Mouse (Mus musculus) midbrain, embryonic 11.5 days (tissue): ENCODE results near the gene Olfr342. TPM values are rescaled to one million over a fixed set of nuclear protein-coding genes. Genes with fewer than 3 reads are reported as not detected.

Experiments used
- ATAC-seq: fragments of 200-750 bp; cut with Nextera tagmentation; 2 replicates; pipeline ENCODE4 v1.8.0; 2017; ENCODE audit warnings: moderate TSS enrichment, moderate library complexity; ENCODE audit not compliant: low FRiP score
- DNase-seq: peaks from one replicate; pipeline ENCODE4 v3.0.0; 2015; ENCODE audit warnings: low spot score; ENCODE audit errors: missing footprints
- H3K27ac ChIP-seq: fragments of 300-500 bp; sonication (generic); 2 replicates; pipeline ENCODE4 v1.5.1; 2014; ENCODE audit warnings: low read depth, low read length
- H3K27me3 ChIP-seq: fragments of 300-500 bp; sonication (generic); 2 replicates; pipeline ENCODE4 v1.6.1; 2014; ENCODE audit warnings: mild to moderate bottlenecking, low read length, moderate library complexity, mixed read lengths; ENCODE audit not compliant: control insufficient read depth, insufficient read depth
- H3K36me3 ChIP-seq: fragments of 300-500 bp; sonication (generic); 2 replicates; pipeline ENCODE4 v1.6.1; 2014; ENCODE audit warnings: mild to moderate bottlenecking, low read length, moderate library complexity, mixed read lengths; ENCODE audit not compliant: control insufficient read depth, insufficient read depth
- H3K4me1 ChIP-seq: fragments of 300-500 bp; sonication (generic); 2 replicates; pipeline ENCODE4 v1.6.1; 2014; ENCODE audit warnings: low read length; ENCODE audit not compliant: control insufficient read depth, insufficient read depth
- H3K4me2 ChIP-seq: fragments of 300-500 bp; sonication (generic); 2 replicates; pipeline ENCODE4 v1.6.1; 2014; ENCODE audit warnings: mild to moderate bottlenecking, moderate library complexity
- H3K4me3 ChIP-seq: fragments of 300-500 bp; sonication (generic); 2 replicates; pipeline ENCODE4 v1.5.1; 2014; ENCODE audit warnings: low read depth, low read length
- H3K9ac ChIP-seq: fragments of 300-500 bp; sonication (generic); 2 replicates; pipeline ENCODE4 v1.6.1; 2014; ENCODE audit warnings: low read length
- H3K9me3 ChIP-seq: fragments of 300-500 bp; sonication (generic); 2 replicates; pipeline ENCODE4 v1.6.1; 2016; ENCODE audit warnings: low read length; ENCODE audit not compliant: control insufficient read depth
- WGBS: fragments of 180-500 bp; shearing (Covaris S2); extraction: QIAGEN DNeasy Blood & Tissue Kit; methylation state at CpG from one replicate; pipeline ENCODE4 v1.1.7; 2014; 5-methylcytosine and 5-hydroxymethylcytosine counted together
- polyA plus RNA-seq: library from polyadenylated mRNA; unstranded; fragments of >200 nt; fragmentation: Nextera tagmentation; extraction: Ambion mirVana; gene quantifications from 2 replicates; pipeline ENCODE4 v1.2.1, GENCODE M21; 2014

The Olfr342 gene
- polyA plus RNA-seq = not detected in 2 replicates

GRCm38 (mm10) chr2:36524698-36525097 is at the start of gene Olfr342:
TSS of gene Olfr342 (plus strand) at chr2:36524998.
- Histone ChIP-seq H3K4me2 (no peak within 1 kb of the TSS), H3K9me3 (no peaks in the 10 kb centered on the region; the same call in 1 of the 2 replicates), H3K4me1 (no peaks in the 10 kb centered on the region), H3K9ac (no peak within 1 kb of the TSS), H3K4me3 (no peak within 1 kb of the TSS), H3K27ac (no peak within 1 kb of the TSS), H3K36me3 (no peaks in the 10 kb centered on the region), H3K27me3 (no peaks in the 10 kb centered on the region)
- ATAC-seq = no peak
- WGBS = 71% methylated on average over 3 of the region's 3 CpGs
- no peak for DNase-seq

GRCm38 (mm10) chr2:36482368-36482767 is 42.4 kb upstream of the Olfr342 start, which contains the start of gene Olfr341:
TSS of gene Olfr341 (minus strand) at chr2:36482468.
- no peak for ATAC-seq

GRCm38 (mm10) chr2:36565156-36565555 is 40.4 kb downstream of the Olfr342 start:
- no peaks in the 10 kb centered on the region for H3K4me1 ChIP-seq
- H3K27me3 ChIP-seq = no peaks in the 10 kb centered on the region
- DNase-seq = no peak
- H3K4me2 ChIP-seq = no peak overlapping the region
- H3K9me3 ChIP-seq = no peaks in the 10 kb centered on the region; the same call in 1 of the 2 replicates
- no peaks in the 10 kb centered on the region for H3K36me3 ChIP-seq
- no peak for ATAC-seq
- no peak overlapping the region for H3K9ac ChIP-seq
- H3K27ac ChIP-seq = no peak overlapping the region
- no peak overlapping the region for H3K4me3 ChIP-seq

More at GRCm38 (mm10) chr2:36482368-36482767, 42.4 kb upstream of the Olfr342 start, which contains the start of gene Olfr341:
- no peak within 1 kb of the TSS for H3K27ac ChIP-seq
- H3K36me3 ChIP-seq = no peaks in the 10 kb centered on the region
- peaks cover 3% of the 10 kb centered on the region; the same call in 1 of the 2 replicates for H3K9me3 ChIP-seq
- no peak within 1 kb of the TSS for H3K4me3 ChIP-seq
- no peaks in the 10 kb centered on the region for H3K4me1 ChIP-seq
- no peak within 1 kb of the TSS for H3K9ac ChIP-seq
- DNase-seq = no peak
- no peaks in the 10 kb centered on the region for H3K27me3 ChIP-seq
- H3K4me2 ChIP-seq = no peak within 1 kb of the TSS

GRCm38 (mm10) chr2:36566362-36566761 is 41.6 kb downstream of the Olfr342 start, which contains the start of gene Olfr344:
TSS of gene Olfr344 (plus strand) at chr2:36566662.
- H3K4me1 ChIP-seq = no peaks in the 10 kb centered on the region
- H3K36me3 ChIP-seq = no peaks in the 10 kb centered on the region
- no peaks in the 10 kb centered on the region for H3K27me3 ChIP-seq
- no peaks in the 10 kb centered on the region; the same call in 1 of the 2 replicates for H3K9me3 ChIP-seq
- DNase-seq (no peak), ATAC-seq (no peak)
- no peak within 1 kb of the TSS for H3K4me3 ChIP-seq
- no peak within 1 kb of the TSS for H3K9ac ChIP-seq
- H3K4me2 ChIP-seq = no peak within 1 kb of the TSS
- 70% methylated on average over 1 of the region's 1 CpGs for WGBS
- no peak within 1 kb of the TSS for H3K27ac ChIP-seq

GRCm38 (mm10) chr2:36567022-36567421 is 42.2 kb downstream of the Olfr342 start:
- no peak overlapping the region for H3K9ac ChIP-seq
- no peaks in the 10 kb centered on the region for H3K36me3 ChIP-seq
- no peaks in the 10 kb centered on the region; the same call in 1 of the 2 replicates for H3K9me3 ChIP-seq
- ATAC-seq (no peak), DNase-seq (no peak)
- H3K27ac ChIP-seq = no peak overlapping the region
- no peaks in the 10 kb centered on the region for H3K27me3 ChIP-seq
- no peak overlapping the region for H3K4me3 ChIP-seq
- H3K4me2 ChIP-seq = no peak overlapping the region
- no peaks in the 10 kb centered on the region for H3K4me1 ChIP-seq

- H3K36me3 ChIP-seq = no peaks in the 10 kb centered on the region
- ATAC-seq = no peak
- no peaks in the 10 kb centered on the region; the same call in 1 of the 2 replicates for H3K9me3 ChIP-seq
- 94% methylated on average over 3 of the region's 3 CpGs for WGBS
- H3K9ac ChIP-seq = no peak overlapping the region
- DNase-seq = no peak
- H3K4me1 ChIP-seq = no peaks in the 10 kb centered on the region
- no peak overlapping the region for H3K4me3 ChIP-seq
- no peak overlapping the region for H3K4me2 ChIP-seq
- no peaks in the 10 kb centered on the region for H3K27me3 ChIP-seq
- H3K27ac ChIP-seq = no peak overlapping the region
Measured at GRCm38 (mm10) chr2:36567845-36568244, 43.0 kb downstream of the Olfr342 start.

Other genes starting within 250 kb of the Olfr342 start
- not detected in 2 replicates for gene Olfr338, start 151.5 kb upstream of the Olfr342 start, polyA plus RNA-seq
- gene Olfr339, start 106.1 kb upstream of the Olfr342 start, polyA plus RNA-seq = not detected in 2 replicates
- gene Olfr340, start 72.4 kb upstream of the Olfr342 start, polyA plus RNA-seq = not detected in 2 replicates
- gene Olfr341, start 42.5 kb upstream of the Olfr342 start, polyA plus RNA-seq = not detected in 2 replicates
- gene Olfr344, start 41.7 kb downstream of the Olfr342 start, polyA plus RNA-seq = not detected in 2 replicates
- not detected in 2 replicates for gene Olfr345, start 115.0 kb downstream of the Olfr342 start, polyA plus RNA-seq
- not detected in 2 replicates for gene Olfr346, start 160.8 kb downstream of the Olfr342 start, polyA plus RNA-seq
- not detected in 2 replicates for gene Olfr347, start 206.9 kb downstream of the Olfr342 start, polyA plus RNA-seq